Mouse (Mus musculus) CH12.LX (cell line): ENCODE measurements at regions not wholly inside any gene's neighbourhood (a gene's known extent, or its start where the extent isn't known, plus 50 kb on each side); places are given as distances from the start of the nearest gene placed in this dataset.

Experiments
- DNase-seq: peaks from one replicate; pipeline ENCODE4 v3.0.0-alpha.2; 2013; ENCODE audit errors: extremely low read depth
- H3K27ac ChIP-seq: 2 replicates; pipeline ENCODE4 v1.5.1; 2012; ENCODE audit warnings: low read depth, mild to moderate bottlenecking, control low read depth, moderate library complexity; ENCODE audit not compliant: insufficient read depth
- H3K27me3 ChIP-seq: replicated peaks from 2 replicates; pipeline ENCODE3; 2012; ENCODE audit warnings: inconsistent platforms
- H3K36me3 ChIP-seq, 2 experiments: replicated peaks in 1 of 2; 2 replicates each; pipeline versions ENCODE3 to v1.6.1; 2012; ENCODE audit warnings: inconsistent platforms in 1 of 2, low read length in 1 of 2, mild to moderate bottlenecking in 1 of 2, mixed read lengths in 1 of 2, moderate library complexity in 1 of 2; ENCODE audit not compliant: control insufficient read depth in 1 of 2, insufficient read depth in 1 of 2
- H3K4me1 ChIP-seq, 2 experiments: 2 replicates each; pipeline ENCODE4 v1.6.1; 2012; ENCODE audit warnings: inconsistent platforms in 1 of 2, moderate library complexity in 1 of 2; ENCODE audit not compliant: insufficient read depth in 2 of 2, control insufficient read depth in 1 of 2
- H3K4me2 ChIP-seq: 2 replicates; pipeline ENCODE4 v1.6.1; 2012; ENCODE audit warnings: low read depth, mild to moderate bottlenecking, control low read depth; ENCODE audit not compliant: poor library complexity, insufficient read depth, severe bottlenecking
- H3K4me3 ChIP-seq, 3 experiments: fragments of 150-350 bp in 1 of 3; sonication (generic) in 1 of 3; replicated peaks in 1 of 3; 2 replicates each; pipeline versions ENCODE3 to v1.5.1; 2011 to 2012; ENCODE audit warnings: low read depth in 2 of 3, low read length in 2 of 3, mild to moderate bottlenecking in 2 of 3, moderate library complexity in 2 of 3, control low read depth in 1 of 3, improper control_type of control experiment in 1 of 3, inconsistent platforms in 1 of 3, mixed read lengths in 1 of 3; ENCODE audit not compliant: poor library complexity in 1 of 3
- H3K79me2 ChIP-seq: replicated peaks from 2 replicates; pipeline ENCODE4 v1.6.1; 2012; ENCODE audit warnings: mild to moderate bottlenecking, moderate library complexity; ENCODE audit not compliant: control insufficient read depth, poor library complexity, insufficient read depth, severe bottlenecking; ENCODE audit errors: extremely low read depth
- H3K9ac ChIP-seq: 2 replicates; pipeline ENCODE4 v1.6.1; 2012; ENCODE audit warnings: low read depth, mild to moderate bottlenecking, control low read depth, moderate library complexity; ENCODE audit not compliant: insufficient read depth
- H3K9me3 ChIP-seq: replicated peaks from 2 replicates; pipeline ENCODE3; 2012; ENCODE audit warnings: low read length, inconsistent platforms, mixed read lengths
- BHLHE40 ChIP-seq: IDR thresholded peaks from 2 replicates; pipeline ENCODE4 v1.6.1; 2011; ENCODE audit warnings: mild to moderate bottlenecking, low read depth, low read length, improper control_type of control experiment
- CHD1 ChIP-seq: IDR thresholded peaks from 2 replicates; pipeline ENCODE4 v1.6.1; 2012; ENCODE audit warnings: low read depth, low read length, improper control_type of control experiment, inconsistent platforms
- CHD2 ChIP-seq: IDR thresholded peaks from 2 replicates; pipeline ENCODE4 v1.6.1; 2011; ENCODE audit warnings: low read length, improper control_type of control experiment
- E2F4 ChIP-seq: IDR thresholded peaks from 2 replicates; pipeline ENCODE4 v1.6.1; 2011; ENCODE audit warnings: low read depth, low read length, improper control_type of control experiment; ENCODE audit not compliant: insufficient replicate concordance
- ETS1 ChIP-seq: conservative IDR thresholded peaks from 2 replicates; pipeline ENCODE4 v1.6.1; 2012; ENCODE audit warnings: low read depth, mild to moderate bottlenecking, inconsistent platforms, low read length, improper control_type of control experiment, moderate library complexity
- GABPA ChIP-seq: IDR thresholded peaks from 2 replicates; pipeline ENCODE4 v1.6.1; 2012; ENCODE audit warnings: low read depth, low read length, improper control_type of control experiment, inconsistent platforms; ENCODE audit not compliant: insufficient replicate concordance
- IRF4 ChIP-seq: IDR thresholded peaks from 2 replicates; pipeline ENCODE4 v1.6.1; 2014; ENCODE audit warnings: low read depth, mild to moderate bottlenecking, inconsistent platforms, low read length, improper control_type of control experiment
- JUN ChIP-seq: IDR thresholded peaks from 2 replicates; pipeline ENCODE4 v1.6.1; 2011; ENCODE audit warnings: low read depth, mild to moderate bottlenecking, low read length, improper control_type of control experiment, moderate library complexity; ENCODE audit not compliant: insufficient read depth
- KAT2A ChIP-seq: IDR thresholded peaks from 2 replicates; pipeline ENCODE4 v1.6.1; 2012; ENCODE audit warnings: low read length, improper control_type of control experiment, inconsistent platforms; ENCODE audit not compliant: insufficient replicate concordance
- MAFK ChIP-seq: IDR thresholded peaks from 2 replicates; pipeline ENCODE4 v1.6.1; 2011; ENCODE audit warnings: low read length, improper control_type of control experiment; ENCODE audit not compliant: insufficient replicate concordance
- MAX ChIP-seq: IDR thresholded peaks from 2 replicates; pipeline ENCODE4 v1.6.1; 2011; ENCODE audit warnings: low read length, improper control_type of control experiment
- MAZ ChIP-seq: IDR thresholded peaks from 2 replicates; pipeline ENCODE4 v1.6.1; 2012; ENCODE audit warnings: low read depth, mild to moderate bottlenecking, inconsistent platforms, low read length, improper control_type of control experiment, moderate library complexity
- MEF2A ChIP-seq: IDR thresholded peaks from 2 replicates; pipeline ENCODE4 v1.6.1; 2014; ENCODE audit warnings: low read depth, mild to moderate bottlenecking, inconsistent platforms, low read length, improper control_type of control experiment, borderline replicate concordance
- MYC ChIP-seq: IDR thresholded peaks from 2 replicates; pipeline ENCODE4 v1.6.1; 2011; ENCODE audit warnings: low read depth, mild to moderate bottlenecking, improper control_type of control experiment, low read length
- NELFE ChIP-seq: IDR thresholded peaks from 2 replicates; pipeline ENCODE4 v1.6.1; 2011; ENCODE audit warnings: low read depth, low read length, improper control_type of control experiment
- PAX5 ChIP-seq: IDR thresholded peaks from 2 replicates; pipeline ENCODE4 v1.6.1; 2012; ENCODE audit warnings: low read length, inconsistent platforms, mixed read lengths
- POLR2A ChIP-seq: IDR thresholded peaks from 2 replicates; pipeline ENCODE4 v1.6.1; 2011; ENCODE audit warnings: low read depth, mild to moderate bottlenecking, improper control_type of control experiment, low read length
- POLR2AphosphoS2 ChIP-seq: IDR thresholded peaks from 2 replicates; pipeline ENCODE4 v1.6.1; 2011; ENCODE audit warnings: low read depth, low read length, improper control_type of control experiment
- RAD21 ChIP-seq: IDR thresholded peaks from 2 replicates; pipeline ENCODE4 v1.6.1; 2011; ENCODE audit warnings: low read depth, mild to moderate bottlenecking, low read length, improper control_type of control experiment, moderate library complexity
- RCOR1 ChIP-seq: conservative IDR thresholded peaks from 2 replicates; pipeline ENCODE4 v1.6.1; 2012; ENCODE audit warnings: low read depth, mild to moderate bottlenecking, inconsistent platforms, low read length, improper control_type of control experiment
- SIN3A ChIP-seq: IDR thresholded peaks from 2 replicates; pipeline ENCODE4 v1.6.1; 2012; ENCODE audit warnings: low read length, improper control_type of control experiment, inconsistent platforms
- SMC3 ChIP-seq: IDR thresholded peaks from 2 replicates; pipeline ENCODE4 v1.6.1; 2011; ENCODE audit warnings: low read depth, low read length, improper control_type of control experiment
- TBP ChIP-seq: conservative IDR thresholded peaks from 2 replicates; pipeline ENCODE4 v1.6.1; 2011; ENCODE audit warnings: low read depth, low read length, improper control_type of control experiment
- TCF12 ChIP-seq: IDR thresholded peaks from 2 replicates; pipeline ENCODE4 v1.6.1; 2014; ENCODE audit warnings: low read depth, mild to moderate bottlenecking, inconsistent platforms, low read length, improper control_type of control experiment
- UBTF ChIP-seq: IDR thresholded peaks from 2 replicates; pipeline ENCODE4 v1.6.1; 2012; ENCODE audit warnings: low read depth, mild to moderate bottlenecking, inconsistent platforms, low read length, improper control_type of control experiment, moderate library complexity
- USF1 ChIP-seq: IDR thresholded peaks from 2 replicates; pipeline ENCODE4 v1.6.1; 2014; ENCODE audit warnings: low read depth, mild to moderate bottlenecking, inconsistent platforms, low read length, improper control_type of control experiment
- USF2 ChIP-seq: conservative IDR thresholded peaks from 2 replicates; pipeline ENCODE4 v1.6.1; 2011; ENCODE audit warnings: low read depth, low read length, improper control_type of control experiment
- ZC3H11A ChIP-seq: IDR thresholded peaks from 2 replicates; pipeline ENCODE4 v1.6.1; 2012; ENCODE audit warnings: low read depth, mild to moderate bottlenecking, inconsistent platforms, low read length, improper control_type of control experiment
- ZKSCAN1 ChIP-seq: IDR thresholded peaks from 2 replicates; pipeline ENCODE4 v1.6.1; 2012; ENCODE audit warnings: low read depth, inconsistent platforms, low read length, improper control_type of control experiment, borderline replicate concordance
- ZMIZ1 ChIP-seq: IDR thresholded peaks from 2 replicates; pipeline ENCODE4 v1.6.1; 2012; ENCODE audit warnings: low read depth, mild to moderate bottlenecking, inconsistent platforms, low read length, improper control_type of control experiment
- ZNF384 ChIP-seq: IDR thresholded peaks from 2 replicates; pipeline ENCODE4 v1.6.1; 2012; ENCODE audit warnings: low read depth, low read length, improper control_type of control experiment, inconsistent platforms
- dilution Hi-C: fragments of 300-500 bp; cut with MboI; formaldehyde crosslinking; loops from 2 replicates; pipeline ENCODE4 v1.14.3; 2020; ENCODE audit warnings: low sequenced_read_pairs; ENCODE audit not compliant: extremely low pct_unique_long_range_greater_than_20kb, extremely low pct_ligation_motif_present
- in situ Hi-C: fragments of 300-500 bp; cut with MboI; formaldehyde crosslinking; loops from 3 replicates; pipeline ENCODE4 v1.14.3; 2019; ENCODE audit warnings: low sequenced_read_pairs, low pct_ligation_motif_present, low pct_unique_long_range_greater_than_20kb, mixed read lengths

- Histone ChIP-seq H3K27me3 (peaks cover 85% of the 10 kb centered on the region), H3K36me3 (no peaks in the 10 kb centered on the region), H3K9me3 (no peaks in the 10 kb centered on the region), H3K9ac (no peak overlapping the region), H3K4me2 (no peak overlapping the region), H3K4me1 (no peaks in the 10 kb centered on the region), H3K4me3 (no peak overlapping the region), H3K79me2 (no peaks in the 10 kb centered on the region), H3K27ac (no peak overlapping the region)
- no peak for TF ChIP-seq ZNF384
- TF ChIP-seq BHLHE40: no peak
- TF ChIP-seq PAX5: no peak
- TF ChIP-seq TCF12: no peak
- TF ChIP-seq USF1: no peak
- TF ChIP-seq GABPA: no peak
- TF ChIP-seq POLR2A: no peak
- no peak for TF ChIP-seq POLR2AphosphoS2
- TF ChIP-seq USF2: no peak
- TF ChIP-seq MAX: no peak
- TF ChIP-seq CHD1: no peak
- no peak for TF ChIP-seq E2F4
- no peak for TF ChIP-seq ZC3H11A
- TF ChIP-seq TBP: no peak
- no peak for TF ChIP-seq JUN
- no peak for TF ChIP-seq IRF4
- TF ChIP-seq RAD21: no peak
- TF ChIP-seq RCOR1: no peak
- no peak for TF ChIP-seq ZMIZ1
- TF ChIP-seq SMC3: no peak
- in situ Hi-C loops (no loop called here), dilution Hi-C loops (no loop called here)
- DNase-seq: no peak
Measured at GRCm38 (mm10) chr8:115423682-115424081, 283.9 kb downstream of the Maf start.

- dilution Hi-C loops: no loop called here
Measured at GRCm38 (mm10) chr8:115423056-115423455, 284.5 kb downstream of the Maf start.

More at GRCm38 (mm10) chr8:115423056-115423455, 284.5 kb downstream of the Maf start:
- TF ChIP-seq ETS1 (no peak), TCF12 (no peak), CHD1 (no peak), IRF4 (no peak), ZMIZ1 (no peak), NELFE (no peak), MAZ (no peak), SIN3A (no peak), ZKSCAN1 (no peak), CHD2 (no peak), KAT2A (no peak), MEF2A (no peak), RCOR1 (no peak), SMC3 (no peak), MYC (no peak), MAFK (no peak), UBTF (no peak), JUN (no peak), ZC3H11A (no peak), USF2 (no peak)
- TF ChIP-seq, all 38 proteins: peak for 0
- no peak for DNase-seq
- H3K36me3 ChIP-seq: no peaks in the 10 kb centered on the region
- H3K4me3 ChIP-seq: no peak overlapping the region
- H3K9me3 ChIP-seq: no peaks in the 10 kb centered on the region
- H3K27me3 ChIP-seq: peaks cover 84% of the 10 kb centered on the region
- in situ Hi-C loops: no loop called here
- no peak overlapping the region for H3K27ac ChIP-seq
- no peaks in the 10 kb centered on the region for H3K79me2 ChIP-seq
- no peak overlapping the region for H3K4me2 ChIP-seq
- H3K4me1 ChIP-seq: no peaks in the 10 kb centered on the region
- H3K9ac ChIP-seq: no peak overlapping the region
